Mouse (Mus musculus) pancreas, adult 10 weeks (tissue): ENCODE data around the gene Comt. TPM values are rescaled to one million over a fixed set of nuclear protein-coding genes. Genes with fewer than 3 reads are reported as not detected.

ENCODE experiments used
- polyA plus RNA-seq: library from polyadenylated mRNA; stranded (reverse); fragments of 350-450 nt; fragmentation: Illumina TruSeq; extraction: RNeasy Lipid Tissue Mini Kit (QIAGEN cat#74804); gene quantifications from one replicate; pipeline ENCODE4 v1.2.3, GENCODE M21; 2015; ENCODE audit warnings: low read depth, low replicate concordance; ENCODE audit not compliant: insufficient read depth

Gene Comt
- 18.8 TPM for polyA plus RNA-seq

DNA sequence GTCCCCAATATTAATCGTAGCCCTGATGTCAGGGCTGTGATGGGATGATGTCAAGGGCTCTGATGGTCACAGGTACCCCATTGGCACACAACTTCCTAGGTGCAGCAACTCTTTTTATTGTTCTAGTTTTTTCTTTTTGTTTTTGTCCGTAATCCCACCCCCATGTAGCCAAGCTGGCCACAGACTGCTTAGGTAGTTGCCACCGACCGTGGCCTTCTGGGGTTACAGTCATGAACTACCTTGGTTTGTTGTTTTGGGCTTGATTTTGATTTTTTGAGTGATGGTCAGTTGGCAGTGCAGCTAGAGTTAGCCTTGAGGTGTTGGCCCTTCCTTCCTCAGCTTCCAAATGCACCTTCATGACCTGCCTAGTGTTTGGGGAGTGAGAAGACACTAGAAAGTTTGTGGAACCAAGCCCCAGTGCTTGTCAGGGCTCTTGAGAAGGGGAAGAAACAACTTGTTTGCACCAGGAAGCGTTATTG is at the start of gene Comt:
Comt (minus strand) TSS at position 51 of the 479 bp plus-strand sequence.

DNA sequence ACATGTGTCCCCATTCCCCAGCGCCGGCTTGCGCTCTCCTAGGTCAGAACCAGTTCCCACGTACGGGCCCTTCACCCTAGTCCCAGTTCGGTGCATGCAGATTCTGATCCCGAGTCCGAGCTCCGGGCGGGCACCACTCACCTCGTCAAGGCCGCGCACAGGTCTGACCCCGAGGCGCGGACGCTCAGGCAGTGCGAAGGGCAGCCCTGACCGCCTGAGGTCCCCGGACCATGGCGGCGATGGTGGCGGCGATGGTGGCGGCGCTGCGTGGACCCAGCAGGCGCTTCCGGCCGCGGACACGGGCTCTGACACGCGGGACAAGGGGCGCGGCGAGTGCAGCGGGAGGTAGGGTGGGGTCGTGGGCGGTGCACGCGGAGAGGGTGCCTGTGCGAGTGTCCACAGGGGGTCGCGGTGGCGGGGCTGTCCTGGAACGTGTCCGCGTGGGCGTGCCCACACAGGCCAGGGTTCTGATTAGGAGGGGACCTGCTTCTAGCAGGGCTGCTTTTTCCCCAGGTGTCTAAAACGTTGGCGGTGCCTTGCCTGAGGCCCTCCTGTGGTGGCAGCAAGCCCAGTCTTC is 349 bp downstream of the Comt start, which contains the start of gene Txnrd2:
Txnrd2 (plus strand) TSS at position 170 of the 577 bp plus-strand sequence.

Other genes starting within 250 kb of the Comt start
- not detected for gene Ccdc188, start 209.0 kb downstream of the Comt start, polyA plus RNA-seq
- 5.1 TPM for gene Zdhhc8, start 191.7 kb downstream of the Comt start, polyA plus RNA-seq
- gene Trmt2a, start 178.2 kb downstream of the Comt start, polyA plus RNA-seq = 31.2 TPM
- gene Ranbp1, start 178.1 kb downstream of the Comt start, polyA plus RNA-seq = 17.3 TPM
- not detected for gene Gm49776, start 168.5 kb downstream of the Comt start, polyA plus RNA-seq
- gene Dgcr8, start 137.6 kb downstream of the Comt start, polyA plus RNA-seq = 5.9 TPM
- gene Tango2, start 78.7 kb downstream of the Comt start, polyA plus RNA-seq = 13.1 TPM
- 10.9 TPM for gene Arvcf, start 78.7 kb downstream of the Comt start, polyA plus RNA-seq
- gene Txnrd2, start 468 bp downstream of the Comt start, polyA plus RNA-seq = 7.0 TPM
- gene Gnb1l, start 71.9 kb upstream of the Comt start, polyA plus RNA-seq = 0.89 TPM
- 1.1 TPM for gene Rtl10, start 72.0 kb upstream of the Comt start, polyA plus RNA-seq
- 0.46 TPM for gene Tbx1, start 163.8 kb upstream of the Comt start, polyA plus RNA-seq
- gene Gp1bb, start 195.6 kb upstream of the Comt start, polyA plus RNA-seq = 0.81 TPM
- gene Gm49601, start 199.6 kb upstream of the Comt start, polyA plus RNA-seq = 4.9 TPM
- 6.8 TPM for gene Sept5, start 203.1 kb upstream of the Comt start, polyA plus RNA-seq